Mouse (Mus musculus) yolk sac, embryonic 10.5 days (tissue): Measurements from ENCODE around the gene Smpd3.

Experiments used
- DNase-seq: peaks from one replicate; pipeline ENCODE4 v3.0.0-alpha.2; 2017; ENCODE audit warnings: low spot score

Gene Smpd3

DNA sequence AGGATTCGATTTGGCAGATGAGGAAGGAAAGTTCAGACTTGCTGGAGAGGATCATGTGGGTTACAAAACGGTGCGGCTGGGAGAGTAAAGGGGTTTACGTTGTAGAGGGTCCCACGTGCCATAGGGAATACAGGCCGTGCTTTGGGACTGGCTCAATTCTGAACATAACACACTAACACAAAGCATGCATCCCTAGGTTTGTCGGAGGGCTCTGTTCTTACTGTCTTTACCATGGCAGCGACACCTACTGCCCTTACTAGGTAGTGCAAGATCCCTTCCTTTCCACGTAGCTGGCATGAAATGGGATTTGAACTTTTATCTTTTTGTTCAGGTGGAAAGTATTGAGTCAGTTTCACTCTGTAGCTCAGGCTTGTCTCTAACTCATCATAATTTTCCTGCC lies 111.2 kb downstream of the Smpd3 start:
- DNase-seq = peak; percentile 15

DNA sequence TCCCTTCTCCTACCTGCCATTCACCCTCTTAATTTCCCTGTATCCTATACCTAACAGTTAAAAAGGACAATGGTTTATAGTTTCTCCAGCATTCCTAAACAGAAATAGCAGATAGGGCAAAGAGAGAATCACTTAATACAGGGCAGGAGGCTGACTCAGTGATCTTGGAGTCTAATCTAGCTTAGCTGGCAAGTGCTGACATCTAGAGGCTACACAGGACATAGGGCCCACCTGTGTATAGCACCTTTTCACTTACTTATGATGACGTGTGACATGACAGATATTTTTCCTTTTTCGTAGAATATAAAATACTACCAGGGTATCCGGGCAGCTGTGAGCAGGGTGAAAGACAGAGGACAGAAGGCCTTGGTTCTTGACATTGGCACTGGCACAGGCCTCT lies 118.2 kb downstream of the Smpd3 start:
- DNase-seq = no peak

DNA sequence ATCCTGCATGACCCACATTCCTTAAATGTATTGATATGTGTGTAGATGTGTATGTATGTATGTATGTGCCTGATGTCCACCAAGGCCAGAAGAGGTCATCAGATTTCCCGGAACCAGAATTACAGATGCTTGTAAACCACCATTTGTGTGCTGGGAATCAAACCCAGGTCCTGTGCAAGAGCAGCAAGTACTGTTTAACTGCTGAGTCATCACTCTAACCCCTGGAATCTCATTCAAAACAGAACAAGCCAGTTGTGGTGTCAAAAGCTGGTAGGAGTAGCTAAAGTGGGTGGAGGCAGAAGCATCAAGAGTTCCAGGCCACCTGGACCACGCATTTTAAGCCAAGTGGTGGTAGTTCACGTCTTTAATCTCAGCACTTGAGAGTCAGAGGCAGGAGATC lies 123.8 kb downstream of the Smpd3 start:
- no peak for DNase-seq

DNA sequence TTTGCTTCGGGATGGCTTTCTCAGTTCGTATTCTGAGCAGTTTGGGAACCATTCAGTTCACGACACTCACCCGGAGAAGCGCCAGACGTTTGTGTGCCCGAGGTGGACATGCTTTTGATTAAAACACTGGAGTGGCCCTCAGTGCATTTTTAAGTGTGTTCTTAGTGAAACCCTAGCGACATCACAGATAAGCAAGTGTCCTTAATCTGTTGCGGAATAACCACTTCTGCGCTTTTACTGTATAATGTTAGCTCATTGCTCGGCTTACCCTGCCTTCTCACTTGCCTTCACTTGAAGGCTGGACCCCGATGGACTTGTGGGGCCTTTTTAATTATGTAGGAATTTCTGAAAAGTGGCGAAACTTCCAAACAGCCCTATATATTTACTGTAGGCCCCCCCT lies 126.4 kb downstream of the Smpd3 start:
- DNase-seq = no peak

DNA sequence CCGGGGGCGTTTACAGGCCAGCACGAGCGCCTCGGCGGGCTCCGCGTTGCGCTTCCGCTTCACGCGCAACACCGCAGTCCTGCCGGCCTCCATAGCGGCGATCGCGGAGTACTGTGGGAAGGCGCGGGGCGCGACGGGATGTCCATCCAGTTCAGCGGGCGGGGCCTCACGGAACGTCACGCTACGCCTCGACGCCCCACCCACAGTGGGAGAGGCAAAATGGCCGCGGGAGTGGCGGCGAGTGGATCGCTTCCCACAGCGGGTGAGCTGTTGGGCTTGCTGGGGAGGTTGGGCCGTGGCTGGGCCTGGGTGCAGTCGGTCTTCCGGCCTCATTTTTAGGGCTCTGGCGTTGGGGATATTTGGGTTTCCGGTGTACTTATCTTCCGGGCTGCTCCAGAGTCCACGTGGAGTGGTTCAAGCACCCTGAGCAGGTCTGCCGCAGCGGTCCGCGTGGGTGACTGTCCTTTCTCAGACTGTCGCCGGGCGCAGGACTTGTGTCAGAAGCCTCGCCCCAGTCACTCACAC lies 126.9 kb downstream of the Smpd3 start, which contains the start of the genes Slc7a6os and Prmt7:
TSS of gene Slc7a6os (minus strand) at position 115 of the 525 bp plus-strand sequence.
TSS of gene Prmt7 (plus strand) at position 116 of the 525 bp plus-strand sequence.
- peak; percentile 92 for DNase-seq

DNA sequence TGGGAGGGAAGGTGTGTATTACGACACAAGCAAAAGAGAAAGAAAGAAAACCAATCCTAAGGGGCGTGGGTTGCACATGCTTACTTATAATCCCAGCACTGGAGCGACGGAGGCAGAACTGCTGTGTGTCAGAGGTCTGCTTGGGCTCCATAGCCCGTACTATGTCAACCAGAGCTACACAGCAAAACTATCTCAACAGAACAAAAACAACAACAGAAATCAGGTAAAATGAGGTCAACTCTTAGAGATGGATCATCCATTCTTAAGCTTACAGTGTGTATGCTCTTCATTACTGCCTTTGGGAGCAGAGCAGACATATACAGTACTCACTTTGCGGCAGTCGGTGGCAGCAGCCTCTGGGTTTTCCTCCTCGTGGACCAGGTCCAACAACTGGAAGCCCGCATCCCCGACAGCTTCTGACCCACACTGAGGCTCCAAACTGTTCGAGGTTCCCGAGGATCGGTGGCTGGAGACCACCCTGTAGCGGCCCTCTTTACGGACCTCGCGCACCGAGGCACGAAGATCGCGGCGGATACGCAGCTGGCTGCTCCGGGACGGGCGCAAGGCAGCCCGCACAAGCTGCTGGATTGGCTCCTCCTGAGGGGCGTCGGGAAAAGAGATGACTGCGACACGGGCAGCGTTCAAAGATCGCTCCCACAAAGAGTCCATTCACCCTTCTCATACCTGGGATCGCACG lies 127.6 kb downstream of the Smpd3 start:
- peak; percentile 5 for DNase-seq
